ENCODE assay signal across 9 mouse cellular contexts in genomic region chrX:155318005-155318404, GRCm38 (mm10). TPM values are rescaled to one million over a fixed set of nuclear protein-coding genes. Genes with fewer than 3 reads are reported as not detected.
DNase-seq lines count a peak whose midpoint lies in the region; ATAC-seq and TF ChIP-seq lines count a peak whose summit lies in the region.
"Had no signal": no experiment of that assay in that cellular context is flagged by ENCODE, and none has a peak within 500 bp of the region (broad histone marks: within the 10 kb centered on the region; RNA-seq: fewer than 3 reads in every experiment).

No protein-coding gene starts in this region.

- H3K4me3 ChIP-seq in left cerebral cortex, adult 2 months: no peak overlapping the region
- H3K4me3 ChIP-seq in forebrain, embryonic 11.5 days (ENCODE audit: low read depth, low read length): no peak overlapping the region
- H3K4me3 ChIP-seq in limb, embryonic 11.5 days (ENCODE audit: low read depth, low read length): no peak overlapping the region
- H3K4me3 ChIP-seq: heart, embryonic 15.5 days had no signal

- TF ChIP-seq CTCF in left cerebral cortex, adult 2 months (IDR thresholded peaks at IDR 0.05): peak; percentile 69

- WGBS in forebrain, embryonic 11.5 days: 43% methylated on average over 4 of the region's 4 CpGs
- 38% methylated on average over 4 of the region's 4 CpGs for WGBS in limb, embryonic 11.5 days

- H3K27ac ChIP-seq in left cerebral cortex, adult 2 months: no peak overlapping the region
- no peak overlapping the region for H3K27ac ChIP-seq in forebrain, embryonic 11.5 days (ENCODE audit: low read depth, low read length)
- no peak overlapping the region for H3K27ac ChIP-seq in limb, embryonic 11.5 days (replicated peaks; ENCODE audit: low read depth, low read length)
- H3K27ac ChIP-seq: heart, embryonic 15.5 days had no signal

- peak; percentile 13 to 50 for DNase-seq in adrenal gland, adult (ENCODE audit: inconsistent age in 2 of 2, low spot score in 1 of 2)
- DNase-seq in adrenal gland, adult 2 months: no peak
- DNase-seq in left cerebral cortex, adult 2 months (ENCODE audit: extremely low spot score in 1 of 2, low spot score in 2 of 2): peak in 1 of 2 experiments; percentile 11
- DNase-seq in left cerebral cortex, adult 8-10 months (ENCODE audit: low spot score in 2 of 2): no peak
- peak; percentile 50 for DNase-seq in brain, adult 2 months (ENCODE audit: low read depth, low spot score)
- peak; percentile 51 for DNase-seq in forebrain, embryonic 11.5 days (ENCODE audit: low spot score)
- DNase-seq in limb, embryonic 11.5 days (ENCODE audit: low spot score): peak; percentile 49
- peak; percentile 26 to 37 for DNase-seq in right cerebral cortex, postnatal 10 days (ENCODE audit: low spot score in 2 of 2)

- H3K4me2 ChIP-seq in forebrain, embryonic 11.5 days (ENCODE audit: low read depth, low read length, severe bottlenecking): no peak overlapping the region
- no peak overlapping the region for H3K4me2 ChIP-seq in limb, embryonic 11.5 days (ENCODE audit: low read depth, severe bottlenecking)
- H3K4me2 ChIP-seq: heart, embryonic 15.5 days had no signal

- intact Hi-C loops in left cerebral cortex, adult 2 months (cut with DNase I): no loop called here

- no peaks in the 10 kb centered on the region for H3K9me3 ChIP-seq in forebrain, embryonic 11.5 days (ENCODE audit: control insufficient read depth, low read length)
- no peaks in the 10 kb centered on the region for H3K9me3 ChIP-seq in limb, embryonic 11.5 days (ENCODE audit: control insufficient read depth, low read length)
- H3K9me3 ChIP-seq: heart, embryonic 15.5 days had no signal

- no peaks in the 10 kb centered on the region for H3K36me3 ChIP-seq in forebrain, embryonic 11.5 days (ENCODE audit: control insufficient read depth, insufficient read depth, low read length)
- no peaks in the 10 kb centered on the region for H3K36me3 ChIP-seq in limb, embryonic 11.5 days (ENCODE audit: control insufficient read depth, insufficient read depth, low read length)
- H3K36me3 ChIP-seq: heart, embryonic 15.5 days had no signal

- no peak overlapping the region for H3K9ac ChIP-seq in forebrain, embryonic 11.5 days (ENCODE audit: low read length)
- H3K9ac ChIP-seq in limb, embryonic 11.5 days (ENCODE audit: low read length): no peak overlapping the region
- H3K9ac ChIP-seq: heart, embryonic 15.5 days had no signal

- ATAC-seq in forebrain, embryonic 11.5 days (replicated peaks; ENCODE audit: low FRiP score): no peak
- ATAC-seq in limb, embryonic 11.5 days (ENCODE audit: insufficient number of reproducible peaks, low FRiP score, low TSS enrichment, low read depth): no peak

- H3K27me3 ChIP-seq in forebrain, embryonic 11.5 days (ENCODE audit: control insufficient read depth, insufficient read depth, low read length): no peaks in the 10 kb centered on the region
- no peaks in the 10 kb centered on the region for H3K27me3 ChIP-seq in limb, embryonic 11.5 days (ENCODE audit: control insufficient read depth, insufficient read depth, low read length)
- H3K27me3 ChIP-seq: heart, embryonic 15.5 days had no signal

- no peaks in the 10 kb centered on the region for H3K4me1 ChIP-seq in forebrain, embryonic 11.5 days (replicated peaks; ENCODE audit: control insufficient read depth, insufficient read depth, low read length)
- H3K4me1 ChIP-seq in limb, embryonic 11.5 days (ENCODE audit: control insufficient read depth, insufficient read depth, low read length): no peaks in the 10 kb centered on the region
- H3K4me1 ChIP-seq: heart, embryonic 15.5 days had no signal

RNA-seq across cellular contexts. Expression of gene Prdx4, which starts 22.5 kb away (rescaled TPM):
- total RNA-seq in adrenal gland, adult 2 months (2021): 10 to 100 TPM; 22.9 to 28.2 TPM
- 26.9 and 28.3 TPM in 2 replicates for polyA plus RNA-seq in adrenal gland, adult 2 months (2012; rRNA removed)
- 10 to 100 TPM; 23.6 to 23.7 TPM for total RNA-seq in left cerebral cortex, adult 2 months (2021)
- 10 to 100 TPM; 22.2 to 33.0 (median 28.7) TPM for total RNA-seq in left cerebral cortex, adult 8-10 months (2022)
- polyA plus RNA-seq in forebrain, embryonic 11.5 days (2014; fragmentation: Nextera tagmentation; extraction: Ambion mirVana): 229 and 239 TPM in 2 replicates
- polyA plus RNA-seq in limb, embryonic 11.5 days (2014; fragmentation: Nextera tagmentation; extraction: Ambion mirVana): 251 and 267 TPM in 2 replicates

RNA-seq across cellular contexts. Expression of gene Acot9, which starts 55.8 kb away (rescaled TPM):
- total RNA-seq in adrenal gland, adult 2 months (2021): 10 to 100 TPM; 46.5 to 68.6 TPM
- polyA plus RNA-seq in adrenal gland, adult 2 months (2012; rRNA removed): 8.8 and 10.3 TPM in 2 replicates
- 10 to 100 TPM; 20.8 to 20.9 TPM for total RNA-seq in left cerebral cortex, adult 2 months (2021)
- 10 to 100 TPM; 20.6 to 24.8 (median 22.9) TPM for total RNA-seq in left cerebral cortex, adult 8-10 months (2022)
- polyA plus RNA-seq in forebrain, embryonic 11.5 days (2014; fragmentation: Nextera tagmentation; extraction: Ambion mirVana): 17.3 and 17.9 TPM in 2 replicates
- polyA plus RNA-seq in limb, embryonic 11.5 days (2014; fragmentation: Nextera tagmentation; extraction: Ambion mirVana): 22.1 and 22.7 TPM in 2 replicates

Comparison
In these comparisons a context has a peak if more than half of its experiments do, and no peak if none do; other contexts are left out.
1. DNase-seq: peak in adrenal gland, adult (2 of 2), brain, adult 2 months (single experiment), forebrain, embryonic 11.5 days (single experiment), limb, embryonic 11.5 days (single experiment) and right cerebral cortex, postnatal 10 days (2 of 2); none in adrenal gland, adult 2 months (single experiment) and left cerebral cortex, adult 8-10 months (0 of 2).